Mouse (Mus musculus): ENCODE measurements around the gene Upp2. TPM values are rescaled to one million over a fixed set of nuclear protein-coding genes. Genes with fewer than 3 reads are reported as not detected.

Upp2 gene
- polyA plus RNA-seq, 1 experiment from 2014 or later: 7.0 TPM

- Histone ChIP-seq H3K27ac (ENCODE audit: poor library complexity, severe bottlenecking) (no peak overlapping the region), H3K4me3 (no peak overlapping the region), H3K9me3 (replicated peaks) (peaks cover 9% of the 10 kb centered on the region), H3K27me3 (replicated peaks) (no peaks in the 10 kb centered on the region), H3K9ac (no peak overlapping the region), H3K36me3 (no peaks in the 10 kb centered on the region), H3K4me2 (no peak overlapping the region), H3K4me1 (replicated peaks) (peaks cover under 1% of the 10 kb centered on the region; the same call in 1 of the 2 replicates)
- no peak for ATAC-seq (ENCODE audit: insufficient number of reproducible peaks, low FRiP score)
- WGBS: 86% methylated on average over 2 of the region's 2 CpGs
Observed at GRCm38 (mm10) chr2:58672520-58672919, 105.4 kb downstream of the Upp2 start.

DNA sequence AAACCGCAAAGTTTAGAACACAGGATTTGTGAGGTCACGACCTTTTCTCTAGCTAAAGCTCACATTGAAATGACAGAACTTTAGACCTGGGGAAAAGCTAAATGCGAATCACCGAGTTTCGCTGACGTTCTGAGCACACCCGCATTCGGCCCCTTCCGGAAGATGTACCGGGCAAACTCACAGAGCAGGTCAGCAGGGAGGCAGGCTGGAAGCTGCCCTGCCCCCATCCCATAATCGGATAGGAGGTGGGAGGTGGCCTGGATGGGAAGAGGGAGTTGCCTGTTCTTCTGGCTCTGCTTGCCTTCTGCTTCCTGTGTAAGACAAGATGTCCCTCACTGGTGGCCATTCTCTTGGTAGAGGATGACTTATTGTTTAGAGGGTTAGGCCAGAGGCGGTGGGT is 112.9 kb downstream of the Upp2 start:
- Histone ChIP-seq H3K4me3 (no peak overlapping the region), H3K27ac (ENCODE audit: poor library complexity, severe bottlenecking) (no peak overlapping the region), H3K4me1 (replicated peaks) (no peaks in the 10 kb centered on the region), H3K27me3 (replicated peaks) (no peaks in the 10 kb centered on the region), H3K9me3 (replicated peaks) (no peaks in the 10 kb centered on the region), H3K36me3 (no peaks in the 10 kb centered on the region), H3K9ac (no peak overlapping the region), H3K4me2 (no peak overlapping the region)
- ATAC-seq (ENCODE audit: insufficient number of reproducible peaks, low FRiP score): no peak
- 82% methylated on average over 12 of the region's 12 CpGs for WGBS

DNA sequence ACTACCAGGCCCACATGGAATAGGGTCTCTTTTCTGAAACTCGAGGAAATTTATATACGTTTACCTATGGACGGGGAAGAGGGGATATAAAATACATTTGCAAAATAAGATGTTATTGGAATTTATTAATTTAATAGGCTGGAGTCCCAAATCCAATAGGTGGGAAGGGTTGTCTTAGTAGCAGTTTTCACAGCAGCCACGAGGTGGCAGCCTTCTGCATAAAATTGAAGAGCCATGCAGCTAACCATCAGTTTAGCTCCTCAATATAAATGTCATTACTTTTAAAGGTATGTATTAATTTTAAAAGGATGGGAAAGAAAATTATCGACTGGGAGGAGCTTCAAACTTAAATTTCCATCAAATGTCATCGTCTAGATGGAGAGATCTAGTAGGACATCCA is 113.7 kb downstream of the Upp2 start:
- H3K36me3 ChIP-seq: no peaks in the 10 kb centered on the region
- no peaks in the 10 kb centered on the region for H3K27me3 ChIP-seq (replicated peaks)
- no peak for ATAC-seq (ENCODE audit: insufficient number of reproducible peaks, low FRiP score)
- no peaks in the 10 kb centered on the region for H3K4me1 ChIP-seq (replicated peaks)
- no peak overlapping the region for H3K9ac ChIP-seq
- H3K4me2 ChIP-seq: no peak overlapping the region
- no peaks in the 10 kb centered on the region for H3K9me3 ChIP-seq (replicated peaks)
- H3K4me3 ChIP-seq: no peak overlapping the region
- WGBS: 27% methylated on average over 6 of the region's 6 CpGs
- no peak overlapping the region for H3K27ac ChIP-seq (ENCODE audit: poor library complexity, severe bottlenecking)

- no peak overlapping the region for H3K27ac ChIP-seq (ENCODE audit: poor library complexity, severe bottlenecking)
- 61% methylated on average over 3 of the region's 3 CpGs for WGBS
- no peaks in the 10 kb centered on the region for H3K9me3 ChIP-seq (replicated peaks)
- H3K4me2 ChIP-seq: no peak overlapping the region
- no peaks in the 10 kb centered on the region for H3K36me3 ChIP-seq
- no peak for ATAC-seq (ENCODE audit: insufficient number of reproducible peaks, low FRiP score)
- H3K4me3 ChIP-seq: no peak overlapping the region
- no peak overlapping the region for H3K9ac ChIP-seq
- H3K27me3 ChIP-seq (replicated peaks): no peaks in the 10 kb centered on the region
- no peaks in the 10 kb centered on the region for H3K4me1 ChIP-seq (replicated peaks)
Observed at GRCm38 (mm10) chr2:58681394-58681793, 114.3 kb downstream of the Upp2 start.

DNA sequence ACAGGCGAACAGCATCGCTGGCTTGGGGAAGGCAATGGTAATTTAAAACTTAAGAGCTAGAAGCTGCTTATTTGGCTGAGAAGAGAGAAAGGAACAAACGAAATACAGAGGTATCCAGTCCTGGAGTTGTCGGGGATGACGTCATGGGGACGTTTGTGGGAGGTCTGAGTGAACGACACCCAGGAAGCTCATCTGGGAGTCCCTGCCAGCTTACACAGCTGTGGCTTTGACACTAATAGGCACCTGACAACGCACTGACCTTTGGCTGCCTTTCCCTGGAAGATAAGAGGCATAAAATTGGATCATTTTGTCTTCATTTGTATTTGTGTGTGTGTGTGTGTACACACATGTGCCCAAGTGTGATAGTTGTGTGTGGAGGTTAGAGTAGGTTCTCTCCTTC is 130.4 kb downstream of the Upp2 start:
- 66% methylated on average over 8 of the region's 8 CpGs for WGBS
- ATAC-seq (ENCODE audit: insufficient number of reproducible peaks, low FRiP score): no peak
- no peak overlapping the region for H3K27ac ChIP-seq (ENCODE audit: poor library complexity, severe bottlenecking)
- no peaks in the 10 kb centered on the region for H3K36me3 ChIP-seq
- peaks cover 20% of the 10 kb centered on the region for H3K4me1 ChIP-seq (replicated peaks)
- H3K9ac ChIP-seq: no peak overlapping the region
- H3K4me2 ChIP-seq: no peak overlapping the region
- no peak overlapping the region for H3K4me3 ChIP-seq
- H3K27me3 ChIP-seq (replicated peaks): no peaks in the 10 kb centered on the region
- H3K9me3 ChIP-seq (replicated peaks): no peaks in the 10 kb centered on the region

GRCm38 (mm10) chr2:58699931-58700330 is 132.8 kb downstream of the Upp2 start:
- H3K4me1 ChIP-seq (replicated peaks): peaks cover 28% of the 10 kb centered on the region
- H3K4me2 ChIP-seq: no peak overlapping the region
- H3K4me3 ChIP-seq: no peak overlapping the region
- no peaks in the 10 kb centered on the region for H3K9me3 ChIP-seq (replicated peaks)
- H3K27ac ChIP-seq (ENCODE audit: poor library complexity, severe bottlenecking): no peak overlapping the region
- no peak for ATAC-seq (ENCODE audit: insufficient number of reproducible peaks, low FRiP score)
- H3K9ac ChIP-seq: no peak overlapping the region
- no peaks in the 10 kb centered on the region for H3K27me3 ChIP-seq (replicated peaks)
- WGBS: 26% methylated on average over 5 of the region's 5 CpGs
- H3K36me3 ChIP-seq: no peaks in the 10 kb centered on the region

GRCm38 (mm10) chr2:58700354-58700753 is 133.3 kb downstream of the Upp2 start:
- no peak overlapping the region for H3K4me3 ChIP-seq
- 60% methylated on average over 7 of the region's 7 CpGs for WGBS
- H3K27me3 ChIP-seq (replicated peaks): no peaks in the 10 kb centered on the region
- no peak overlapping the region for H3K4me2 ChIP-seq
- no peak overlapping the region for H3K27ac ChIP-seq (ENCODE audit: poor library complexity, severe bottlenecking)
- ATAC-seq (ENCODE audit: insufficient number of reproducible peaks, low FRiP score): no peak
- no peaks in the 10 kb centered on the region for H3K9me3 ChIP-seq (replicated peaks)
- H3K4me1 ChIP-seq (replicated peaks): peaks cover 28% of the 10 kb centered on the region
- H3K36me3 ChIP-seq: no peaks in the 10 kb centered on the region
- no peak overlapping the region for H3K9ac ChIP-seq

DNA sequence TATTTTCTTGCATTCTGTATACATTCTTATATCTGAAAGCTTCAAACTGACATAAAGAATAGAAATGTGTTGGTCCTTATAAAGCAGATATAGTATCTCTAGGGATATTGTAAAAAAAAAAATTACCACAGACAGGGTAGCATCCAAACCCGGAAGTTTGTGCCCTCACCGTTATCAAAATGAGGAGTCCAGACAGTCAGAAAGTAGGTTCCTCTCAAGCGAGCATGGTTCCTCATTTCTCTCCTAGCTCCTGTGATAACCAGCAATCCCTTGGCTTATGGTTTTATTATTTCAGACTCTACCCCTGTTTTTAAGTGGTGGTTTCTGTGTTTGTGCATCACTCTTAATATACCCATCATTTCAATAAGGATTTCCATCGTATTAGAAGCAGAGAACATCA is 134.5 kb downstream of the Upp2 start:
- Histone ChIP-seq H3K4me3 (no peak overlapping the region), H3K36me3 (no peaks in the 10 kb centered on the region), H3K4me1 (replicated peaks) (peaks cover 35% of the 10 kb centered on the region), H3K9ac (no peak overlapping the region), H3K27ac (ENCODE audit: poor library complexity, severe bottlenecking) (no peak overlapping the region), H3K9me3 (replicated peaks) (no peaks in the 10 kb centered on the region), H3K27me3 (replicated peaks) (no peaks in the 10 kb centered on the region), H3K4me2 (no peak overlapping the region)
- WGBS: 79% methylated on average over 4 of the region's 4 CpGs
- ATAC-seq (ENCODE audit: insufficient number of reproducible peaks, low FRiP score): no peak

DNA sequence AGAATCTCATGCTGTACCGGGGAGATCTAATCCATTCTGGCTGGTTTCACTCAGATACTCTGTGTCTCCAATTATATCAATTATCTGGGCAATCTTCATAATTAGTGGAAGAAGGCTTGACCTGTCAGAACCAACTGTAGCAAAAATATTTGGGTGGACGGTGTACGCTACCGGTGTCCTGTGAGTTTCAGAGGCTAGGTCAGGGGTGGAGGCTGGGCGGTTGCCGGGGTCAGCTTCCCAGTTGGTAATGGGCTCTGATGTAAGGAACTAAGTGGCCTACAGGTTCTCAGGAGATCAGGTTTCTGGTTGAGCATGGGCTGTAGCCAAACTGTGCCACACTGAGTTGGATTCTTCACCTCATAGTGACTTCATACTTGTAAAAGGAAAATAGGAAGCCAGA is 136.1 kb downstream of the Upp2 start:
- Histone ChIP-seq H3K9ac (no peak overlapping the region), H3K36me3 (no peaks in the 10 kb centered on the region), H3K4me3 (no peak overlapping the region), H3K9me3 (replicated peaks) (no peaks in the 10 kb centered on the region), H3K27ac (ENCODE audit: poor library complexity, severe bottlenecking) (no peak overlapping the region), H3K4me1 (replicated peaks) (peaks cover 49% of the 10 kb centered on the region), H3K4me2 (no peak overlapping the region), H3K27me3 (replicated peaks) (no peaks in the 10 kb centered on the region)
- WGBS: 85% methylated on average over 6 of the region's 6 CpGs
- no peak for ATAC-seq (ENCODE audit: insufficient number of reproducible peaks, low FRiP score)

DNA sequence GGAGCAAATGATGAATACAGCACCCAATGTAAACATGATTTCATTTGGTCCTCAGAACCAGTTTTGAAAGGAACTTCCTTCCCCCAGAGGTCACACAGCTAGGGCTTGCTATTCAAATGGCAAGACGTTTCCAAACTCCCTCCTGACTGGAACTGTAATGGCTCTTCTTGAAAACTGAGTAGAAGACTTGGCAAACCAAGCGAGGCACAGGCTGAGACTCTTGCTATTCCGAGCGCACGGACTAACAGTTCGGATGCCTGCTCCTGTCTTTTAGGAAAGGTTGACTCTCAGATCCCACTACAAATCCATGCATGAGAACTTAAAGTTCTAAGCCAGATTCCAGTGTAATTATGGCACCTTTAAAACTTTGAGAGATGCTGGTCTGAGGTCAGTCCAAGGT is 136.5 kb downstream of the Upp2 start:
- WGBS: 79% methylated on average over 6 of the region's 6 CpGs
- peaks cover 49% of the 10 kb centered on the region for H3K4me1 ChIP-seq (replicated peaks)
- H3K27me3 ChIP-seq (replicated peaks): no peaks in the 10 kb centered on the region
- H3K4me2 ChIP-seq: no peak overlapping the region
- H3K9ac ChIP-seq: no peak overlapping the region
- H3K36me3 ChIP-seq: no peaks in the 10 kb centered on the region
- no peak for ATAC-seq (ENCODE audit: insufficient number of reproducible peaks, low FRiP score)
- no peaks in the 10 kb centered on the region for H3K9me3 ChIP-seq (replicated peaks)
- no peak overlapping the region for H3K27ac ChIP-seq (ENCODE audit: poor library complexity, severe bottlenecking)
- H3K4me3 ChIP-seq: no peak overlapping the region

- Histone ChIP-seq H3K27me3 (replicated peaks) (no peaks in the 10 kb centered on the region), H3K4me3 (no peak overlapping the region), H3K27ac (ENCODE audit: poor library complexity, severe bottlenecking) (no peak overlapping the region), H3K9ac (no peak overlapping the region), H3K4me1 (replicated peaks) (peaks cover 51% of the 10 kb centered on the region), H3K9me3 (replicated peaks) (no peaks in the 10 kb centered on the region), H3K4me2 (no peak overlapping the region), H3K36me3 (no peaks in the 10 kb centered on the region)
- ATAC-seq (ENCODE audit: insufficient number of reproducible peaks, low FRiP score): no peak
- whole genome bisulfite sequencing: 78% methylated on average over 3 of the region's 3 CpGs
Observed at GRCm38 (mm10) chr2:58704576-58704975, 137.5 kb downstream of the Upp2 start.

- WGBS: 30% methylated on average over 3 of the region's 3 CpGs
- H3K9me3 ChIP-seq (replicated peaks): no peaks in the 10 kb centered on the region
- H3K4me1 ChIP-seq (replicated peaks): peaks cover 63% of the 10 kb centered on the region
- H3K27ac ChIP-seq (ENCODE audit: poor library complexity, severe bottlenecking): peak overlapping the region; percentile 69
- no peak overlapping the region for H3K9ac ChIP-seq
- H3K4me3 ChIP-seq: no peak overlapping the region
- ATAC-seq (ENCODE audit: insufficient number of reproducible peaks, low FRiP score): peak; percentile 61; the same call in 1 of the 2 replicates
- no peaks in the 10 kb centered on the region for H3K27me3 ChIP-seq (replicated peaks)
- no peak overlapping the region for H3K4me2 ChIP-seq
- no peaks in the 10 kb centered on the region for H3K36me3 ChIP-seq
Observed at GRCm38 (mm10) chr2:58707676-58708075, 140.6 kb downstream of the Upp2 start.
